Mouse (Mus musculus): ENCODE results near the gene BC030500.
A peak's percentile ranks its signal among the peaks of the same experiment; 100 is the strongest.

Gene BC030500

GRCm38 (mm10) chr8:58911677-58912076 is at the start of gene BC030500:
Gene BC030500, plus strand, starts transcription at chr8:58911755.
- DNase-seq, result no peak

GRCm38 (mm10) chr8:58886405-58886804 is 25.1 kb upstream of the BC030500 start:
- peak; percentile 8 for DNase-seq

- DNase-seq, result no peak
These were observed 21.0 kb upstream of the BC030500 start for GRCm38 (mm10) chr8:58890591-58890990.

GRCm38 (mm10) chr8:58895960-58896359 is 15.6 kb upstream of the BC030500 start:
- no peak for DNase-seq

GRCm38 (mm10) chr8:58904465-58904864 is 7.1 kb upstream of the BC030500 start:
- no peak for DNase-seq

GRCm38 (mm10) chr8:58912196-58912839 is 763 bp downstream of the BC030500 start, which contains the start of gene Galntl6:
Gene Galntl6, minus strand, starts transcription at chr8:58912640.
- DNase-seq, result no peak

- no peak for DNase-seq
These were observed 1.5 kb downstream of the BC030500 start for GRCm38 (mm10) chr8:58912840-58913639.

GRCm38 (mm10) chr8:58913640-58913968 is 2.0 kb downstream of the BC030500 start:
- no peak for DNase-seq

GRCm38 (mm10) chr8:58915142-58915541 is 3.6 kb downstream of the BC030500 start:
- no peak for DNase-seq

GRCm38 (mm10) chr8:58931066-58931465 is 19.5 kb downstream of the BC030500 start:
- DNase-seq, result no peak

GRCm38 (mm10) chr8:58943773-58944172 is 32.2 kb downstream of the BC030500 start:
- no peak for DNase-seq

- DNase-seq, result no peak
These were observed 45.7 kb downstream of the BC030500 start for GRCm38 (mm10) chr8:58957195-58957739.

Measured in kidney, adult 9 months (tissue).